Mouse (Mus musculus): ENCODE measurements around the gene Hemk1.
A peak's percentile ranks its signal among the peaks of the same experiment; 100 is the strongest.

DNA sequence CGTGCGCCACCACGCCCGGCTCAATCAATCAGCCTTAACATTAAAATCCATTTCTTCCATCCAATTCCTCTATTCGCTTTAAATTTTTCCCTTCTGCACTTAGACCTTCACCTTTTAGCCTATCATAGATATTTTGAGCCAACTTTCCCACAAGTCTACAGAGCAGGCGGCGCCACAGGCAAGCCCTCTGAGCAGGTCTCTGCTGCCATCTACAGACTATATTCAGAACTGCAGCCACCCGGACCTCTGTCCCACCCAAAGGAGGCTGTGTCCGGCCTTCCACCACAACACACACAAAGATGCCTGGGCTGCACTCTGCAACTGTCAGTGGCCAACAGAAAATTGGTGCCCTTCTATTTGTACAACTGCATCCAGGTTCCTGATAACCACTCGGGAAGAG lies 47.3 kb downstream of the Hemk1 start:
- TF ChIP-seq POLR2A (IDR thresholded peaks at IDR 0.05; ENCODE audit: low read depth, low read length) (no peak), CTCF (IDR thresholded peaks at IDR 0.05; ENCODE audit: borderline replicate concordance, insufficient read depth, low read length) (peak; percentile 76)

All from embryonic fibroblast, embryonic 13.5 days (primary cell).